Mouse (Mus musculus) NIH3T3 (cell line): ENCODE results near the gene Gm13288.
"Not testable (repeated sequence)": the region's sequence is repeated elsewhere in the genome, so short reads cannot be mapped to it uniquely, and the experiment has no call there.

Source experiments
- DNase-seq: peaks from one replicate; pipeline ENCODE4 v3.0.0-alpha.2; 2012; ENCODE audit warnings: low read depth

Gm13288 gene

DNA sequence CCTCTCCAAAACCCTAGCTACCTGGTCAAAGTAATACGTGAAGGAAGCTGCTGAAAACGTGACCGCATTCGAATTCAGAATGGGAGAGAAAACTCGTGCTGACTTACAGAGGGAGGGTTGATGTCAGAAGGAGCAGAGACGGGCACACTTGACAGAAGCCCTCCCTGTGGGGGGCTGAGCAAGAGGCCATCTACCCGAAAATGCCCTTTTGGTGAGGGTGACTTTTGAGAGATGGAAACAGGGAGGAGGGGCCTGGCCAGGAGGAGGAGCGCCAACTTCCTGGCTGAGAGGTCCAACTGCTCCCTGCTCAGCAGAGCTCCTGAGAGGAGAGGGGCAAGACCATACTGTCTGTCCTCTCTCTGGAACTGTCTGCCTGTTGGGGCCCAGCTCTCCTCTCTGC lies at the start of gene Gm13288:
Gm13288 (plus strand) TSS at position 301 of the 400 bp plus-strand sequence.
- DNase-seq: not testable (repeated sequence)

DNA sequence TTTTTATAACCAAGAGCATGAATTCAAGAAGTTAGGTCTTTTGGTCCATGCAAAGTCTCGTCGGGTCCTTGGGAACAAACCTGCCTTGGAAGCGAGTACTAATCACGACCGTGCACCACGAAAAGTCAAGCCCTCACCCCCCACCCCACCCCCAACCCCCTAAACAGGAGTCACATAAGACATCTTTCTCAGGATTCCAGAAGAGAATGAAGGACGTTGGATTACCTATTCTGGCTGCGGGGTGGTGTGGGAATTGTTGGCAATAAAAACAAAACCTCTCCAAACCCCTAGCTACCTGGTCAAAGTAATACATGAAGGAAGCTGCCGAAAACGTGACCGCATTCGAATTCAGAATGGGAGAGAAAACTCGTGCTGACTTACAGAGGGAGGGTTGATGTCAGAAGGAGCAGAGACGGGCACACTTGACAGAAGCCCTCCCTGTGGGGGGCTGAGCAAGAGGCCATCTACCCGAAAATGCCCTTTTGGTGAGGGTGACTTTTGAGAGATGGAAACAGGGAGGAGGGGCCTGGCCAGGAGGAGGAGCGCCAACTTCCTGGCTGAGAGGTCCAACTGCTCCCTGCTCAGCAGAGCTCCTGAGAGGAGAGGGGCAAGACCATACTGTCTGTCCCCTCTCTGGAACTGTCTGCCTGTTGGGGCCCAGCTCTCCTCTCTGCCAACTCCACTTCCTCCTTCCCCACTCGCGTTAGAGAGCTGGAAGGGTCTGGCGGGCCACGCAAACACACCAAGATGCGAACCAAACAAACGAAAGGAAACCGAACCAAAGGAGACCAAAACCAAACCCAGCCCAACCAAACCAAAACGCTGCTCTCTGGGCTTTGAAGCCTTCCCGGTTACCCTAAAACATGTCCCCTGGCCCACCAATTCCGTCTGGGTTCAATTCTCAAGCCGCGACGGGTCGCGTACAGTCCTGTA lies 48.5 kb upstream of the Gm13288 start:
- peak; percentile 52 for DNase-seq

DNA sequence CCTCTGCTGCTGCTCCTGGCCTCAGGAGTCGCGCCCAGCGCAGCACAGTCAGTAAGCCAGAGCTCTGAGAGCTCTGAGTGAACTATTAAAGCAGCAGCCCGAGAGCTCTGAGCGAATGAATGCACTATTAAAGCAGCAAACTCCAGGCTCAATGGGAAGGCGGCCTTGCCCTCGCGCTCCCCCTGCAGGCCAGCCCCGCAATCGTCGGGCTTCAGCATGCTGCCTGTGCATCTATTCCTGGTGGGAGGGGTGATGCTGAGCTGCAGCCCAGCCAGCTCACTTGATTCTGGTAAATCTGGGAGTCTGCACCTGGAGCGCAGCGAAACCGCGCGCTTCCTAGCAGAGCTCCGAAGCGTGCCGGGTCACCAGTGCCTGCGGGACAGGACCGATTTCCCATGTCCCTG lies 47.7 kb upstream of the Gm13288 start:
- peak; percentile 94 for DNase-seq

DNA sequence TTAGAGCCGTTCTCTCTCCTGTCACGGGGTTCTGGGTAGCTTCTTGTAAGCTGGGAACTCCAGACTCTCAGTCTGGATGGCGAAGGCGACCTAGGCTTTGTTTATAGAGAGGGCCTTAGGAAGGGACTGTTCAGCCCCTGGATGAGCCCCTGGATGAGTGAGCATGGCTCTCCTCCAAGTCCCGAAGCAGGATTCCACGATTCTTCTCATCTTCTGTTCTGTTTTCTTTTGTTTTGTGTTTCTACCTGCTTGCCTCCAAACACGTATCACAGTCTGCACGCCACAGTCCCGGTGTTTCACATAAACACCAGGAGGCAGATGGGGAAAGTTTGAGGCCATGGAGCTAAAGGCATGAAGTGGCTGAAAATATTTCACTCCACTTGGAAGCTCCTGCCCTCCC lies 46.6 kb upstream of the Gm13288 start:
- DNase-seq: not testable (repeated sequence)

DNA sequence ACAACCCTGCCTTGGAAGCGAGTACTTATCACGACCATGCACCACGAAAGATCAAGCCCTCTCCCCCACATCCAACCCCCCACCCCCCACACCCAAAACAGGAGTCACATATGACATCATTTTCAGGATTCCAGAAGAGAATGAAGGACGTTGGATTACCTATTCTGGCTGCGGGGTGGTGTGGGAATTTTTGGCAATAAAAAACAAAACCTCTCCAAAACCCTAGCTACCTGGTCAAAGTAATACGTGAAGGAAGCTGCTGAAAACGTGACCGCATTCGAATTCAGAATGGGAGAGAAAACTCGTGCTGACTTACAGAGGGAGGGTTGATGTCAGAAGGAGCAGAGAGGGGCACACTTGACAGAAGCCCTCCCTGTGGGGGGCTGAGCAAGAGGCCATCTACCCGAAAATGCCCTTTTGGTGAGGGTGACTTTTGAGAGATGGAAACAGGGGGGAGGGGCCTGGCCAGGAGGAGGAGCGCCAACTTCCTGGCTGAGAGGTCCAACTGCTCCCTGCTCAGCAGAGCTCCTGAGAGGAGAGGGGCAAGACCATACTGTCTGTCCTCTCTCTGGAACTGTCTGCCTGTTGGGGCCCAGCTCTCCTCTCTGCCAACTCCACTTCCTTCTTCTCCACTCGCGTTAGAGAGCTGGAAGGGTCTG lies 45.6 kb upstream of the Gm13288 start, which contains the start of gene Gm13283:
Gm13283 (plus strand) TSS at position 510 of the 659 bp plus-strand sequence.
- DNase-seq: not testable (repeated sequence)

DNA sequence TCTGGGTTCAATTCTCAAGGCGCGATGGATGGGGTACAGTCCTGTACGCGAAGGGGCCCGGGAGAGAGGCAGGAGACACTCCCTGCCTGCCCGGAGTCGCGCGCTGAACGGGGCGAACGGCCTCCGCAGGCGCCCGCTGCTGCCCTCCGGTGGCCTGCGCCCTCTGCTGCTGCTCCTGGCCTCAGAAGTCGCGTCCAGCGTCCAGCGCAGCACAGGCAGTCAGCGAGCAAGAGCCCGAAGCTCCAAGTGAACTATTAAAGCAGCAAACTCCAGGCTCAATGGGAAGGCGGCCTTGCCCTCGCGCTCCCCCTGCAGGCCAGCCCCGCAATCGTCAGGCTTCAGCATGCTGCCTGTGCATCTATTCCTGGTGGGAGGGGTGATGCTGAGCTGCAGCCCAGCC lies 44.9 kb upstream of the Gm13288 start:
- peak; percentile 91 for DNase-seq

DNA sequence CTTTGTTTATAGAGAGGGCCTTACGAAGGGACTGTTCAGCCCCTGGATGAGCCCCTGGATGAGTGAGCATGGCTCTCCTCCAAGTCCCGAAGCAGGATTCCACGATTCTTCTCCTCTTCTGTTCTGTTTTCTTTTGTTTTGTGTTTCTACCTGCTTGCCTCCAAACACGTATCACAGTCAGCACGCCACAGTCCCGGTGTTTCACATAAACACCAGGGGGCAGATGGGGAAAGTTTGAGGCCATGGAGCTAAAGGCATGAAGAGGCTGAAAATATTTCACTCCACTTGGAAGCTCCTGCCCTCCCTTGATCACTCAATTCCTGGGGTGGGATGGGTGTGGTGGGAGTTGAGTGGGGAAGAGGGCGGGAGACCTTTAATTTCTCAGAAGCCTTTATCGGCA lies 43.6 kb upstream of the Gm13288 start:
- DNase-seq: not testable (repeated sequence)

DNA sequence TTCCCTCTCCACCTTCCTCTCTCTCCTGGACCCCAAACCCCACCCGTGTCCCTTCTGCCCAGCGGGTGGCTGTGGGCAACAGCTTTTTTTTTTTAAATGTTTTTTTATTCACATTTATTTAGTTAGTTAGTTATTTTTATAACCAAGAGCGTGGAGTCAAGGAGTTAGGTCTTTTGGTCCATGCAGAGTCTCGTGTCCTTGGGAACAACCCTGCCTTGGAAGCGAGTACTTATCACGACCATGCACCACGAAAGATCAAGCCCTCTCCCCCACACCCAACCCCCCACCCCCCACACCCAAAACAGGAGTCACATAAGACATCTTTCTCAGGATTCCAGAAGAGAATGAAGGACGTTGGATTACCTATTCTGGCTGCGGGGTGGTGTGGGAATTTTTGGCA lies 43.0 kb upstream of the Gm13288 start:
- DNase-seq: not testable (repeated sequence)

DNA sequence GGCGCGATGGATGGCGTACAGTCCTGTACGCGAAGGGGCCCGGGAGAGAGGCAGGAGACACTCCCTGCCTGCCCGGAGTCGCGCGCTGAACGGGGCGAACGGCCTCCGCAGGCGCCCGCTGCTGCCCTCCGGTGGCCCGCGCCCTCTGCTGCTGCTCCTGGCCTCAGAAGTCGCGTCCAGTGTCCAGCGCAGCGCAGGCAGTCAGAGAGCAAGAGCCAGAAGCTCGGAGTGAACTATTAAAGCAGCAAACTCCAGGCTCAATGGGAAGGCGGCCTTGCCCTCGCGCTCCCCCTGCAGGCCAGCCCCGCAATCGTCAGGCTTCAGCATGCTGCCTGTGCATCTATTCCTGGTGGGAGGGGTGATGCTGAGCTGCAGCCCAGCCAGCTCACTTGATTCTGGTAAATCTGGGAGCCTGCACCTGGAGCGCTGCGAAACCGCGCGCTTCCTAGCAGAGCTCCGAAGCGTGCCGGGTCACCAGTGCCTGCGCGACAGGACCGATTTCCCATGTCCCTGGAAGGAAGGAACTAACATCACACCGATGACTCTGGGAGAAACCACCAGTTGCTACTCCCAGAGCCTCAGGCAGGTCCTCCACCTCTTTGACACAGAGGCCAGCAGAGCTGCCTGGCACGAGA lies 41.8 kb upstream of the Gm13288 start:
- peak; percentile 89 for DNase-seq

DNA sequence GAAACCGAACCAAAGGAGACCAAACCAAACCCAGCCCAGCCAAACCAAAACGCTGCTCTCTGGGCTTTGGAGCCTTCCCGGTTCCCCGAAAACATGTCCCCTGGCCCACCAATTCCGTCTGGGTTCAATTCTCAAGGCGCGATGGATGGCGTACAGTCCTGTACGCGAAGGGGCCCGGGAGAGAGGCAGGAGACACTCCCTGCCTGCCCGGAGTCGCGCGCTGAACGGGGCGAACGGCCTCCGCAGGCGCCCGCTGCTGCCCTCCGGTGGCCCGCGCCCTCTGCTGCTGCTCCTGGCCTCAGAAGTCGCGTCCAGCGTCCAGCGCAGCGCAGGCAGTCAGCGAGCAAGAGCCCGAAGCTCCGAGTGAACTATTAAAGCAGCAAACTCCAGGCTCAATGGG lies 31.8 kb upstream of the Gm13288 start, which contains the start of gene Gm13290:
Gm13290 (plus strand) TSS at position 301 of the 400 bp plus-strand sequence.
- not testable (repeated sequence) for DNase-seq

DNA sequence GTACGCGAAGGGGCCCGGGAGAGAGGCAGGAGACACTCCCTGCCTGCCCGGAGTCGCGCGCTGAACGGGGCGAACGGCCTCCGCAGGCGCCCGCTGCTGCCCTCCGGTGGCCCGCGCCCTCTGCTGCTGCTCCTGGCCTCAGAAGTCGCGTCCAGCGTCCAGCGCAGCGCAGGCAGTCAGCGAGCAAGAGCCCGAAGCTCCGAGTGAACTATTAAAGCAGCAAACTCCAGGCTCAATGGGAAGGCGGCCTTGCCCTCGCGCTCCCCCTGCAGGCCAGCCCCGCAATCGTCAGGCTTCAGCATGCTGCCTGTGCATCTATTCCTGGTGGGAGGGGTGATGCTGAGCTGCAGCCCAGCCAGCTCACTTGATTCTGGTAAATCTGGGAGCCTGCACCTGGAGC lies 28.7 kb upstream of the Gm13288 start, which contains the start of gene Gm13289:
Gm13289 (plus strand) TSS at position 301 of the 400 bp plus-strand sequence.
- DNase-seq: not testable (repeated sequence)

DNA sequence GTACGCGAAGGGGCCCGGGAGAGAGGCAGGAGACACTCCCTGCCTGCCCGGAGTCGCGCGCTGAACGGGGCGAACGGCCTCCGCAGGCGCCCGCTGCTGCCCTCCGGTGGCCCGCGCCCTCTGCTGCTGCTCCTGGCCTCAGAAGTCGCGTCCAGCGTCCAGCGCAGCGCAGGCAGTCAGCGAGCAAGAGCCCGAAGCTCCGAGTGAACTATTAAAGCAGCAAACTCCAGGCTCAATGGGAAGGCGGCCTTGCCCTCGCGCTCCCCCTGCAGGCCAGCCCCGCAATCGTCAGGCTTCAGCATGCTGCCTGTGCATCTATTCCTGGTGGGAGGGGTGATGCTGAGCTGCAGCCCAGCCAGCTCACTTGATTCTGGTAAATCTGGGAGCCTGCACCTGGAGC lies 25.8 kb upstream of the Gm13288 start, which contains the start of gene Gm13272:
Gm13272 (plus strand) TSS at position 301 of the 400 bp plus-strand sequence.
- DNase-seq: not testable (repeated sequence)

DNA sequence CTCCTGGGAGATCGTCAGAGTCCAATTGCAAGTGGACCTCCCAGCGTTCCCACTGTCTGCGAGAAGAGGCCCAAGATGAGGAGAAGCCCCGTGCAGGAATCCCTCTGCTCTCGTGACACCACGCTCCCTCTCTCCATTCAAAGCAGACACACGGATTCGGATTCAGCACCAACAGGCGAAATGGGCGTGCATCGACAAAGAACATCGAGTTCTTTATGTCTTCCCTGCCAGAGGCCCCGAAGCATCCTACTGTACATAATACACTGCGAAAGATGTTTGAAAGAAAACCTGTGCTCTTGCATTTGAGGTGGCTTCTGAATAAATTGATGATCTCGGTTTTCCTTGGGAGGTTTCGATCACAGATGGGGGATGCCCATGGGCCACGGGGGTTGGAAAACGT lies 25.0 kb upstream of the Gm13288 start:
- DNase-seq: not testable (repeated sequence)

DNA sequence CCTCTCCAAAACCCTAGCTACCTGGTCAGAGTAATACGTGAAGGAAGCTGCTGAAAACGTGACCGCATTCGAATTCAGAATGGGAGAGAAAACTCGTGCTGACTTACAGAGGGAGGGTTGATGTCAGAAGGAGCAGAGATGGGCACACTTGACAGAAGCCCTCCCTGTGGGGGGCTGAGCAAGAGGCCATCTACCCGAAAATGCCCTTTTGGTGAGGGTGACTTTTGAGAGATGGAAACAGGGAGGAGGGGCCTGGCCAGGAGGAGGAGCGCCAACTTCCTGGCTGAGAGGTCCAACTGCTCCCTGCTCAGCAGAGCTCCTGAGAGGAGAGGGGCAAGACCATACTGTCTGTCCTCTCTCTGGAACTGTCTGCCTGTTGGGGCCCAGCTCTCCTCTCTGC lies 23.5 kb upstream of the Gm13288 start, which contains the start of gene Ifnz:
Ifnz (plus strand) TSS at position 301 of the 400 bp plus-strand sequence.
- DNase-seq: not testable (repeated sequence)

DNA sequence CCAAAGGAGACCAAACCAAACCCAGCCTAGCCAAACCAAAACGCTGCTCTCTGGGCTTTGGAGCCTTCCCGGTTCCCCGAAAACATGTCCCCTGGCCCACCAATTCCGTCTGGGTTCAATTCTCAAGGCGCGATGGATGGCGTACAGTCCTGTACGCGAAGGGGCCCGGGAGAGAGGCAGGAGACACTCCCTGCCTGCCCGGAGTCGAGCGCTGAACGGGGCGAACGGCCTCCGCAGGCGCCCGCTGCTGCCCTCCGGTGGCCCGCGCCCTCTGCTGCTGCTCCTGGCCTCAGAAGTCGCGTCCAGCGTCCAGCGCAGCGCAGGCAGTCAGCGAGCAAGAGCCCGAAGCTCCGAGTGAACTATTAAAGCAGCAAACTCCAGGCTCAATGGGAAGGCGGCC lies 23.0 kb upstream of the Gm13288 start:
- DNase-seq: not testable (repeated sequence)

DNA sequence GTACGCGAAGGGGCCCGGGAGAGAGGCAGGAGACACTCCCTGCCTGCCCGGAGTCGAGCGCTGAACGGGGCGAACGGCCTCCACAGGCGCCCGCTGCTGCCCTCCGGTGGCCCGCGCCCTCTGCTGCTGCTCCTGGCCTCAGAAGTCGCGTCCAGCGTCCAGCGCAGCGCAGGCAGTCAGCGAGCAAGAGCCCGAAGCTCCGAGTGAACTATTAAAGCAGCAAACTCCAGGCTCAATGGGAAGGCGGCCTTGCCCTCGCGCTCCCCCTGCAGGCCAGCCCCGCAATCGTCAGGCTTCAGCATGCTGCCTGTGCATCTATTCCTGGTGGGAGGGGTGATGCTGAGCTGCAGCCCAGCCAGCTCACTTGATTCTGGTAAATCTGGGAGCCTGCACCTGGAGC lies 19.9 kb upstream of the Gm13288 start, which contains the start of gene Gm13276:
Gm13276 (plus strand) TSS at position 301 of the 400 bp plus-strand sequence.
- DNase-seq: not testable (repeated sequence)

DNA sequence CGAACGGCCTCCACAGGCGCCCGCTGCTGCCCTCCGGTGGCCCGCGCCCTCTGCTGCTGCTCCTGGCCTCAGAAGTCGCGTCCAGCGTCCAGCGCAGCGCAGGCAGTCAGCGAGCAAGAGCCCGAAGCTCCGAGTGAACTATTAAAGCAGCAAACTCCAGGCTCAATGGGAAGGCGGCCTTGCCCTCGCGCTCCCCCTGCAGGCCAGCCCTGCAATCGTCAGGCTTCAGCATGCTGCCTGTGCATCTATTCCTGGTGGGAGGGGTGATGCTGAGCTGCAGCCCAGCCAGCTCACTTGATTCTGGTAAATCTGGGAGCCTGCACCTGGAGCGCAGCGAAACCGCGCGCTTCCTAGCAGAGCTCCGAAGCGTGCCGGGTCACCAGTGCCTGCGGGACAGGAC lies 16.9 kb upstream of the Gm13288 start, which contains the start of gene Gm13277:
Gm13277 (plus strand) TSS at position 231 of the 400 bp plus-strand sequence.
- DNase-seq: not testable (repeated sequence)

DNA sequence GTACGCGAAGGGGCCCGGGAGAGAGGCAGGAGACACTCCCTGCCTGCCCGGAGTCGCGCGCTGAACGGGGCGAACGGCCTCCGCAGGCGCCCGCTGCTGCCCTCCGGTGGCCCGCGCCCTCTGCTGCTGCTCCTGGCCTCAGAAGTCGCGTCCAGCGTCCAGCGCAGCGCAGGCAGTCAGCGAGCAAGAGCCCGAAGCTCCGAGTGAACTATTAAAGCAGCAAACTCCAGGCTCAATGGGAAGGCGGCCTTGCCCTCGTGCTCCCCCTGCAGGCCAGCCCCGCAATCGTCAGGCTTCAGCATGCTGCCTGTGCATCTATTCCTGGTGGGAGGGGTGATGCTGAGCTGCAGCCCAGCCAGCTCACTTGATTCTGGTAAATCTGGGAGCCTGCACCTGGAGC lies 14.1 kb upstream of the Gm13288 start, which contains the start of gene Gm13278:
Gm13278 (plus strand) TSS at position 301 of the 400 bp plus-strand sequence.
- DNase-seq: not testable (repeated sequence)

DNA sequence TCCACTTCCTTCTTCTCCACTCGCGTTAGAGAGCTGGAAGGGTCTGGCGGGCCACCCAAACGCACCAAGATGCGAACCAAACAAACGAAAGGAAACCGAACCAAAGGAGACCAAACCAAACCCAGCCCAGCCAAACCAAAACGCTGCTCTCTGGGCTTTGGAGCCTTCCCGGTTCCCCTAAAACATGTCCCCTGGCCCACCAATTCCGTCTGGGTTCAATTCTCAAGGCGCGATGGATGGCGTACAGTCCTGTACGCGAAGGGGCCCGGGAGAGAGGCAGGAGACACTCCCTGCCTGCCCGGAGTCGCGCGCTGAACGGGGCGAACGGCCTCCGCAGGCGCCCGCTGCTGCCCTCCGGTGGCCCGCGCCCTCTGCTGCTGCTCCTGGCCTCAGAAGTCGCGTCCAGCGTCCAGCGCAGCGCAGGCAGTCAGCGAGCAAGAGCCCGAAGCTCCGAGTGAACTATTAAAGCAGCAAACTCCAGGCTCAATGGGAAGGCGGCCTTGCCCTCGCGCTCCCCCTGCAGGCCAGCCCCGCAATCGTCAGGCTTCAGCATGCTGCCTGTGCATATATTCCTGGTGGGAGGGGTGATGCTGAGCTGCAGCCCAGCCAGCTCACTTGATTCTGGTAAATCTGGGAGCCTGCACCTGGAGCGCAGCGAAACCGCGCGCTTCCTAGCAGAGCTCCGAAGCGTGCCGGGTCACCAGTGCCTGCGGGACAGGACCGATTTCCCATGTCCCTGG lies 11.2 kb upstream of the Gm13288 start, which contains the start of gene Gm13275:
Gm13275 (plus strand) TSS at position 552 of the 740 bp plus-strand sequence.
- DNase-seq: not testable (repeated sequence)

DNA sequence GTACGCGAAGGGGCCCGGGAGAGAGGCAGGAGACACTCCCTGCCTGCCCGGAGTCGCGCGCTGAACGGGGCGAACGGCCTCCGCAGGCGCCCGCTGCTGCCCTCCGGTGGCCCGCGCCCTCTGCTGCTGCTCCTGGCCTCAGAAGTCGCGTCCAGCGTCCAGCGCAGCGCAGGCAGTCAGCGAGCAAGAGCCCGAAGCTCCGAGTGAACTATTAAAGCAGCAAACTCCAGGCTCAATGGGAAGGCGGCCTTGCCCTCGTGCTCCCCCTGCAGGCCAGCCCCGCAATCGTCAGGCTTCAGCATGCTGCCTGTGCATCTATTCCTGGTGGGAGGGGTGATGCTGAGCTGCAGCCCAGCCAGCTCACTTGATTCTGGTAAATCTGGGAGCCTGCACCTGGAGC lies 8.2 kb upstream of the Gm13288 start, which contains the start of gene Gm13279:
Gm13279 (plus strand) TSS at position 301 of the 400 bp plus-strand sequence.
- DNase-seq: not testable (repeated sequence)

DNA sequence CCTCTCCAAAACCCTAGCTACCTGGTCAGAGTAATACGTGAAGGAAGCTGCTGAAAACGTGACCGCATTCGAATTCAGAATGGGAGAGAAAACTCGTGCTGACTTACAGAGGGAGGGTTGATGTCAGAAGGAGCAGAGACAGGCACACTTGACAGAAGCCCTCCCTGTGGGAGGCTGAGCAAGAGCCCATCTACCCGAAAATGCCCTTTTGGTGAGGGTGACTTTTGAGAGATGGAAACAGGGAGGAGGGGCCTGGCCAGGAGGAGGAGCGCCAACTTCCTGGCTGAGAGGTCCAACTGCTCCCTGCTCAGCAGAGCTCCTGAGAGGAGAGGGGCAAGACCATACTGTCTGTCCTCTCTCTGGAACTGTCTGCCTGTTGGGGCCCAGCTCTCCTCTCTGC lies 6.0 kb upstream of the Gm13288 start, which contains the start of gene Gm13285:
Gm13285 (plus strand) TSS at position 301 of the 400 bp plus-strand sequence.
- not testable (repeated sequence) for DNase-seq
